12 mouse cellular contexts compared by ENCODE assay signal in genomic region chr7:98548839-98549238, GRCm38 (mm10). TPM values are rescaled to one million over a fixed set of nuclear protein-coding genes. Genes with fewer than 3 reads are reported as not detected.
DNase-seq lines count a peak whose midpoint lies in the region; ATAC-seq and TF ChIP-seq lines count a peak whose summit lies in the region.
"Had no signal": no experiment of that assay in that cellular context is flagged by ENCODE, and none has a peak within 500 bp of the region (broad histone marks: within the 10 kb centered on the region; RNA-seq: fewer than 3 reads in every experiment).

No protein-coding gene starts in this region.

- TF ChIP-seq CTCF in kidney, postnatal 0 days (IDR thresholded peaks at IDR 0.05; ENCODE audit: low read depth), result no peak
- TF ChIP-seq CTCF in heart, adult 2 months (IDR thresholded peaks at IDR 0.05), result peak; percentile 42

- H3K27me3 ChIP-seq in kidney, postnatal 0 days (ENCODE audit: insufficient read depth, low read length), result no peaks in the 10 kb centered on the region
- H3K27me3 ChIP-seq in embryonic facial prominence, embryonic 15.5 days, result no peaks in the 10 kb centered on the region
- H3K27me3 ChIP-seq in heart, adult 2 months (ENCODE audit: control insufficient read depth, insufficient read depth, low read length), result no peaks in the 10 kb centered on the region

- no peak overlapping the region for H3K9ac ChIP-seq in kidney, postnatal 0 days (ENCODE audit: low read depth, low read length)
- H3K9ac ChIP-seq in embryonic facial prominence, embryonic 15.5 days, result no peak overlapping the region
- H3K9ac ChIP-seq in heart, adult 2 months (ENCODE audit: low read depth, low read length), result no peak overlapping the region

- DNase-seq in kidney, postnatal 0 days (ENCODE audit: low spot score), result peak; percentile 19
- no peak for DNase-seq in kidney, postnatal 14 days
- DNase-seq in heart, adult 2 months, result peak in 1 of 2 experiments; percentile 68
- DNase-seq in heart, postnatal 10 days, result peak; percentile 75 to 79
- no peak for DNase-seq in Muller cell, postnatal 12 days (ENCODE audit: inconsistent ontology term)
- no peak for DNase-seq in adrenal gland, postnatal 36 days
- DNase-seq: adrenal gland, adult 2 months; right cerebral cortex, adult 18-20 months had no signal

- H3K4me1 ChIP-seq in kidney, postnatal 0 days (replicated peaks; ENCODE audit: insufficient read depth, low read length), result peaks cover 10% of the 10 kb centered on the region; the same call in 1 of the 2 replicates
- peaks cover 7% of the 10 kb centered on the region for H3K4me1 ChIP-seq in embryonic facial prominence, embryonic 15.5 days
- peaks cover 19% of the 10 kb centered on the region for H3K4me1 ChIP-seq in heart, adult 2 months (ENCODE audit: control insufficient read depth, insufficient read depth, low read length)

- ATAC-seq in kidney, postnatal 0 days (replicated peaks; ENCODE audit: low FRiP score, low read depth), result no peak
- ATAC-seq in embryonic facial prominence, embryonic 15.5 days (ENCODE audit: insufficient number of reproducible peaks, low FRiP score, low TSS enrichment, low read depth), result 0 out of 2 replicates have a peak, but pooled peaks have one; percentile 18

- no peak overlapping the region for H3K4me3 ChIP-seq in kidney, postnatal 0 days (replicated peaks; ENCODE audit: low read depth, low read length)
- no peak overlapping the region for H3K4me3 ChIP-seq in embryonic facial prominence, embryonic 15.5 days (replicated peaks)
- no peak overlapping the region for H3K4me3 ChIP-seq in heart, adult 2 months
- H3K4me3 ChIP-seq: erythroblast, embryonic 14.5 days had no signal

- no peak for TF ChIP-seq EP300 in heart, adult 2 months (IDR thresholded peaks at IDR 0.05; ENCODE audit: insufficient read depth, low read depth, low read length)

- H3K79me2 ChIP-seq in heart, adult 2 months (replicated peaks; ENCODE audit: control insufficient read depth, insufficient read depth, low read length), result no peaks in the 10 kb centered on the region

- intact Hi-C loops in heart, adult 2 months (cut with DNase I), result no loop called here
- intact Hi-C loops in heart, postnatal 10 days (cut with DNase I), result no loop called here

- TF ChIP-seq POLR2A in heart, adult 2 months (IDR thresholded peaks at IDR 0.05; ENCODE audit: insufficient read depth, low read depth, low read length), result no peak

- 47% methylated on average over 3 of the region's 3 CpGs for WGBS in kidney, postnatal 0 days
- WGBS in embryonic facial prominence, embryonic 15.5 days, result 52% methylated on average over 3 of the region's 3 CpGs
- WGBS in heart, adult 2 months, result 10% methylated on average over 3 of the region's 3 CpGs

- no peaks in the 10 kb centered on the region for H3K9me3 ChIP-seq in kidney, postnatal 0 days (replicated peaks; ENCODE audit: low read length)
- no peaks in the 10 kb centered on the region for H3K9me3 ChIP-seq in embryonic facial prominence, embryonic 15.5 days (replicated peaks)

- H3K36me3 ChIP-seq in kidney, postnatal 0 days (ENCODE audit: insufficient read depth, low read length), result no peaks in the 10 kb centered on the region
- H3K36me3 ChIP-seq in embryonic facial prominence, embryonic 15.5 days, result no peaks in the 10 kb centered on the region
- H3K36me3 ChIP-seq in heart, adult 2 months (ENCODE audit: control insufficient read depth, insufficient read depth, low read length), result no peaks in the 10 kb centered on the region

- no peak overlapping the region for H3K27ac ChIP-seq in kidney, postnatal 0 days
- no peak overlapping the region for H3K27ac ChIP-seq in embryonic facial prominence, embryonic 15.5 days (replicated peaks)
- peak overlapping the region; percentile 55; the same call in 1 of the 2 replicates for H3K27ac ChIP-seq in heart, adult 2 months
- H3K27ac ChIP-seq: macrophage had no signal

- H3K4me2 ChIP-seq in kidney, postnatal 0 days (ENCODE audit: low read length), result no peak overlapping the region
- no peak overlapping the region for H3K4me2 ChIP-seq in embryonic facial prominence, embryonic 15.5 days (replicated peaks)

RNA-seq across cellular contexts. Expression of gene Lrrc32, which starts 59.8 kb away (rescaled TPM):
- 13.8 and 15.1 TPM in 2 replicates for polyA plus RNA-seq in kidney, postnatal 0 days (2015; fragmentation: Nextera tagmentation; extraction: Ambion mirVana)
- polyA plus RNA-seq in embryonic facial prominence, embryonic 15.5 days (2015; fragmentation: Nextera tagmentation; extraction: Ambion mirVana), result 7.3 and 8.1 TPM in 2 replicates
- total RNA-seq in heart, adult 2 months (2021), result 10 to 100 TPM; 13.6 to 13.7 TPM
- 14.5 and 21.9 TPM in 2 replicates for polyA plus RNA-seq in heart, adult 2 months (2012; rRNA removed)
- 10 to 100 TPM; 17.9 to 18.7 TPM for total RNA-seq in heart, postnatal 10 days (2021)
- 10 to 100 TPM; 17.3 to 21.1 TPM for total RNA-seq in adrenal gland, postnatal 36 days (2021)
- total RNA-seq: monocyte, adult 5-6 weeks had no signal

Comparison
In these comparisons a context has a peak if more than half of its experiments do, and no peak if none do; other contexts are left out.
1. DNase-seq: peak in kidney, postnatal 0 days (single experiment) and heart, postnatal 10 days (2 of 2); none in kidney, postnatal 14 days (single experiment), Muller cell, postnatal 12 days (single experiment) and adrenal gland, postnatal 36 days (0 of 2).